Mouse (Mus musculus): ENCODE data around the gene Best1.

- TF ChIP-seq CTCF (IDR thresholded peaks at IDR 0.05; ENCODE audit: low read depth) (no peak), EP300 (IDR thresholded peaks at IDR 0.05; ENCODE audit: low read depth) (no peak)
Measured at GRCm38 (mm10) chr19:10011408-10011807, 10.0 kb upstream of the Best1 start.

Measured in heart, postnatal 0 days (tissue).